Mouse (Mus musculus) midbrain, embryonic 15.5 days (tissue): ENCODE measurements at regions not wholly inside any gene's neighbourhood (a gene's known extent, or its start where the extent isn't known, plus 50 kb on each side); places are given as distances from the start of the nearest gene placed in this dataset.

Experiments used
- ATAC-seq: fragments of 200-750 bp; cut with Nextera tagmentation; replicated peaks from 2 replicates; pipeline ENCODE4 v1.8.0; 2017; ENCODE audit warnings: moderate TSS enrichment
- H3K27ac ChIP-seq: fragments of 300-500 bp; sonication (generic); 2 replicates; pipeline ENCODE4 v1.5.1; 2015; ENCODE audit warnings: mild to moderate bottlenecking, inconsistent platforms
- H3K27me3 ChIP-seq: fragments of 300-500 bp; sonication (generic); replicated peaks from 2 replicates; pipeline ENCODE4 v1.6.1; 2015; ENCODE audit warnings: inconsistent platforms
- H3K36me3 ChIP-seq: fragments of 300-500 bp; sonication (generic); replicated peaks from 2 replicates; pipeline ENCODE4 v1.6.1; 2015; ENCODE audit warnings: inconsistent platforms
- H3K4me1 ChIP-seq: fragments of 300-500 bp; sonication (generic); 2 replicates; pipeline ENCODE4 v1.6.1; 2015; ENCODE audit warnings: inconsistent platforms
- H3K4me2 ChIP-seq: fragments of 300-500 bp; sonication (generic); 2 replicates; pipeline ENCODE4 v1.6.1; 2015; ENCODE audit warnings: inconsistent platforms, mild to moderate bottlenecking, moderate library complexity
- H3K4me3 ChIP-seq: fragments of 300-500 bp; sonication (generic); 2 replicates; pipeline ENCODE4 v1.5.1; 2015; ENCODE audit warnings: mild to moderate bottlenecking, inconsistent platforms
- H3K9ac ChIP-seq: fragments of 300-500 bp; sonication (generic); 2 replicates; pipeline ENCODE4 v1.6.1; 2015; ENCODE audit warnings: mild to moderate bottlenecking, inconsistent platforms
- H3K9me3 ChIP-seq: fragments of 300-500 bp; sonication (generic); 2 replicates; pipeline ENCODE4 v1.6.1; 2016; ENCODE audit warnings: inconsistent platforms
- WGBS: fragments of 180-500 bp; shearing (Covaris S2); methylation state at CpG from one replicate; pipeline ENCODE4 v1.1.7; 2015; ENCODE audit warnings: mixed read lengths; 5-methylcytosine and 5-hydroxymethylcytosine counted together

- WGBS = 44% methylated on average over 8 of the region's 8 CpGs
- Histone ChIP-seq H3K27ac (no peak overlapping the region), H3K4me2 (no peak overlapping the region), H3K27me3 (no peaks in the 10 kb centered on the region), H3K4me1 (peaks cover 12% of the 10 kb centered on the region), H3K36me3 (no peaks in the 10 kb centered on the region), H3K9me3 (no peaks in the 10 kb centered on the region), H3K4me3 (no peak overlapping the region), H3K9ac (no peak overlapping the region)
- no peak for ATAC-seq
Observed at GRCm38 (mm10) chr2:128331681-128332080, 205.8 kb downstream of the Bcl2l11 start.

- H3K27me3 ChIP-seq = no peaks in the 10 kb centered on the region
Observed at GRCm38 (mm10) chr2:128333401-128334142, 207.7 kb downstream of the Bcl2l11 start.

GRCm38 (mm10) chr2:128334143-128334470 lies 208.3 kb downstream of the Bcl2l11 start:
- Histone ChIP-seq H3K27ac (no peak overlapping the region), H3K4me1 (peaks cover 12% of the 10 kb centered on the region; the same call in 1 of the 2 replicates), H3K9me3 (no peaks in the 10 kb centered on the region), H3K36me3 (no peaks in the 10 kb centered on the region), H3K4me2 (no peak overlapping the region), H3K9ac (no peak overlapping the region), H3K4me3 (no peak overlapping the region), H3K27me3 (no peaks in the 10 kb centered on the region)
- ATAC-seq = no peak
- WGBS = 85% methylated on average over 2 of the region's 2 CpGs

More at GRCm38 (mm10) chr2:128333401-128334142, 207.7 kb downstream of the Bcl2l11 start:
- no peak; the same call in 1 of the 2 replicates for ATAC-seq
- Histone ChIP-seq H3K36me3 (no peaks in the 10 kb centered on the region), H3K4me3 (no peak overlapping the region), H3K27ac (no peak overlapping the region), H3K4me1 (peaks cover 9% of the 10 kb centered on the region; the same call in 1 of the 2 replicates), H3K9me3 (no peaks in the 10 kb centered on the region), H3K9ac (no peak overlapping the region), H3K4me2 (no peak overlapping the region)
- WGBS = 79% methylated on average over 10 of the region's 10 CpGs

- Histone ChIP-seq H3K27ac (no peak overlapping the region), H3K9ac (no peak overlapping the region), H3K4me1 (peaks cover 15% of the 10 kb centered on the region; the same call in 1 of the 2 replicates), H3K4me2 (no peak overlapping the region), H3K27me3 (no peaks in the 10 kb centered on the region), H3K9me3 (no peaks in the 10 kb centered on the region), H3K4me3 (no peak overlapping the region), H3K36me3 (no peaks in the 10 kb centered on the region)
- 79% methylated on average over 7 of the region's 7 CpGs for WGBS
- ATAC-seq = no peak
Observed at GRCm38 (mm10) chr2:128334757-128335500, 209.1 kb downstream of the Bcl2l11 start.

GRCm38 (mm10) chr2:128337192-128337591 lies 211.4 kb downstream of the Bcl2l11 start:
- no peak overlapping the region for H3K9ac ChIP-seq
- no peaks in the 10 kb centered on the region for H3K27me3 ChIP-seq
- H3K4me1 ChIP-seq = peaks cover 12% of the 10 kb centered on the region
- ATAC-seq = no peak
- no peak overlapping the region for H3K27ac ChIP-seq
- no peaks in the 10 kb centered on the region for H3K36me3 ChIP-seq
- no peak overlapping the region for H3K4me2 ChIP-seq
- no peak overlapping the region for H3K4me3 ChIP-seq
- H3K9me3 ChIP-seq = no peaks in the 10 kb centered on the region

- no peaks in the 10 kb centered on the region for H3K9me3 ChIP-seq
- WGBS = 92% methylated on average over 5 of the region's 5 CpGs
- H3K4me2 ChIP-seq = no peak overlapping the region
- no peak overlapping the region for H3K4me3 ChIP-seq
- no peak overlapping the region for H3K27ac ChIP-seq
- H3K36me3 ChIP-seq = no peaks in the 10 kb centered on the region
- no peak overlapping the region for H3K9ac ChIP-seq
- no peaks in the 10 kb centered on the region for H3K27me3 ChIP-seq
- peaks cover 10% of the 10 kb centered on the region for H3K4me1 ChIP-seq
- ATAC-seq = no peak
Observed at GRCm38 (mm10) chr2:128337791-128338190, 212.0 kb downstream of the Bcl2l11 start.

GRCm38 (mm10) chr2:128338474-128338873 lies 212.6 kb downstream of the Bcl2l11 start:
- Histone ChIP-seq H3K36me3 (no peaks in the 10 kb centered on the region), H3K4me3 (no peak overlapping the region), H3K4me2 (no peak overlapping the region), H3K27ac (no peak overlapping the region), H3K9ac (no peak overlapping the region), H3K4me1 (peaks cover 10% of the 10 kb centered on the region), H3K9me3 (no peaks in the 10 kb centered on the region), H3K27me3 (no peaks in the 10 kb centered on the region)
- WGBS = 90% methylated on average over 4 of the region's 4 CpGs
- no peak for ATAC-seq

- no peak overlapping the region for H3K9ac ChIP-seq
- H3K36me3 ChIP-seq = no peaks in the 10 kb centered on the region
- no peaks in the 10 kb centered on the region for H3K27me3 ChIP-seq
- peaks cover 10% of the 10 kb centered on the region for H3K4me1 ChIP-seq
- no peak overlapping the region for H3K27ac ChIP-seq
- ATAC-seq = no peak
- H3K4me2 ChIP-seq = no peak overlapping the region
- WGBS = 33% methylated on average over 8 of the region's 8 CpGs
- no peaks in the 10 kb centered on the region for H3K9me3 ChIP-seq
- H3K4me3 ChIP-seq = no peak overlapping the region
Observed at GRCm38 (mm10) chr2:128339061-128339642, 213.3 kb downstream of the Bcl2l11 start.

GRCm38 (mm10) chr2:128339643-128340487 lies 214.0 kb downstream of the Bcl2l11 start:
- H3K27ac ChIP-seq = no peak overlapping the region
- no peak overlapping the region for H3K9ac ChIP-seq
- H3K4me3 ChIP-seq = no peak overlapping the region
- no peak for ATAC-seq
- no peak overlapping the region for H3K4me2 ChIP-seq
- H3K36me3 ChIP-seq = no peaks in the 10 kb centered on the region
- WGBS = 40% methylated on average over 19 of the region's 19 CpGs
- no peaks in the 10 kb centered on the region for H3K27me3 ChIP-seq
- no peaks in the 10 kb centered on the region for H3K9me3 ChIP-seq
- H3K4me1 ChIP-seq = peaks cover 10% of the 10 kb centered on the region

GRCm38 (mm10) chr2:128340631-128341240 lies 214.9 kb downstream of the Bcl2l11 start:
- WGBS = 91% methylated on average over 5 of the region's 5 CpGs
- H3K36me3 ChIP-seq = no peaks in the 10 kb centered on the region
- H3K4me2 ChIP-seq = no peak overlapping the region
- no peaks in the 10 kb centered on the region for H3K27me3 ChIP-seq
- peaks cover 10% of the 10 kb centered on the region for H3K4me1 ChIP-seq
- no peaks in the 10 kb centered on the region for H3K9me3 ChIP-seq
- ATAC-seq = no peak
- no peak overlapping the region for H3K4me3 ChIP-seq
- H3K9ac ChIP-seq = no peak overlapping the region
- no peak overlapping the region for H3K27ac ChIP-seq

- H3K4me1 ChIP-seq = peaks cover 10% of the 10 kb centered on the region
- no peak overlapping the region for H3K4me3 ChIP-seq
- no peaks in the 10 kb centered on the region for H3K36me3 ChIP-seq
- no peak for ATAC-seq
- no peak overlapping the region for H3K4me2 ChIP-seq
- 85% methylated on average over 9 of the region's 9 CpGs for WGBS
- no peak overlapping the region for H3K9ac ChIP-seq
- no peaks in the 10 kb centered on the region for H3K27me3 ChIP-seq
- no peak overlapping the region for H3K27ac ChIP-seq
- H3K9me3 ChIP-seq = no peaks in the 10 kb centered on the region
Observed at GRCm38 (mm10) chr2:128342212-128342611, 216.4 kb downstream of the Bcl2l11 start.

- H3K9me3 ChIP-seq = no peaks in the 10 kb centered on the region
- H3K4me2 ChIP-seq = no peak overlapping the region
- H3K9ac ChIP-seq = no peak overlapping the region
- no peaks in the 10 kb centered on the region for H3K27me3 ChIP-seq
- ATAC-seq = no peak
- no peak overlapping the region for H3K4me3 ChIP-seq
- H3K27ac ChIP-seq = no peak overlapping the region
- WGBS = 84% methylated on average over 11 of the region's 11 CpGs
- no peaks in the 10 kb centered on the region for H3K36me3 ChIP-seq
- H3K4me1 ChIP-seq = no peaks in the 10 kb centered on the region
Observed at GRCm38 (mm10) chr2:128345557-128345956, 219.7 kb downstream of the Bcl2l11 start.
